Comparison of ENCODE assay signal across 7 mouse cellular contexts in genomic region chr5:114597222-114597621, GRCm38 (mm10). TPM values are rescaled to one million over a fixed set of nuclear protein-coding genes. Genes with fewer than 3 reads are reported as not detected.
A peak's percentile ranks its signal among the peaks of the same experiment; 100 is the strongest.
DNase-seq lines count a peak whose midpoint lies in the region; ATAC-seq and TF ChIP-seq lines count a peak whose summit lies in the region.

No protein-coding gene starts in this region.

- no peak overlapping the region for H3K4me2 ChIP-seq in kidney, postnatal 0 days (ENCODE audit: low read length)
- H3K4me2 ChIP-seq in embryonic facial prominence, embryonic 12.5 days (replicated peaks): no peak overlapping the region
- H3K4me2 ChIP-seq in stomach, embryonic 16.5 days (ENCODE audit: low read depth, low read length): no peak overlapping the region

- no peak for ATAC-seq in kidney, postnatal 0 days (replicated peaks; ENCODE audit: low FRiP score, low read depth)
- no peak for ATAC-seq in embryonic facial prominence, embryonic 12.5 days (ENCODE audit: insufficient number of reproducible peaks, insufficient read depth, low FRiP score, low TSS enrichment)
- no peak for ATAC-seq in stomach, embryonic 16.5 days (ENCODE audit: insufficient read depth, low FRiP score)

- peaks cover 54% of the 10 kb centered on the region for H3K4me1 ChIP-seq in kidney, postnatal 0 days (replicated peaks; ENCODE audit: insufficient read depth, low read length)
- H3K4me1 ChIP-seq in embryonic facial prominence, embryonic 12.5 days: peaks cover 43% of the 10 kb centered on the region
- peaks cover 52% of the 10 kb centered on the region for H3K4me1 ChIP-seq in stomach, embryonic 16.5 days (ENCODE audit: control insufficient read depth, insufficient read depth, low read length)

- H3K9ac ChIP-seq in kidney, postnatal 0 days (ENCODE audit: low read depth, low read length): no peak overlapping the region
- 0 out of 2 replicates have a peak overlapping the region, but pooled peaks have one; percentile 4 for H3K9ac ChIP-seq in embryonic facial prominence, embryonic 12.5 days
- H3K9ac ChIP-seq in stomach, embryonic 16.5 days (ENCODE audit: low read length): peak overlapping the region; percentile 7; the same call in 1 of the 2 replicates

- no peak for DNase-seq in kidney, postnatal 0 days (ENCODE audit: low spot score)
- no peak for DNase-seq in kidney, adult 9 months
- peak; percentile 21 for DNase-seq in MN1 (ENCODE audit: low spot score)
- DNase-seq in left cerebral cortex, adult 11 months (ENCODE audit: low spot score): no peak
- no peak for DNase-seq in embryo, embryonic 9.5 days (ENCODE audit: extremely low spot score)

- H3K9me3 ChIP-seq in kidney, postnatal 0 days (replicated peaks; ENCODE audit: low read length): no peaks in the 10 kb centered on the region
- H3K9me3 ChIP-seq in embryonic facial prominence, embryonic 12.5 days: no peaks in the 10 kb centered on the region
- H3K9me3 ChIP-seq in stomach, embryonic 16.5 days (replicated peaks; ENCODE audit: control insufficient read depth, low read length): no peaks in the 10 kb centered on the region

- H3K27me3 ChIP-seq in kidney, postnatal 0 days (ENCODE audit: insufficient read depth, low read length): no peaks in the 10 kb centered on the region
- no peaks in the 10 kb centered on the region for H3K27me3 ChIP-seq in embryonic facial prominence, embryonic 12.5 days
- no peaks in the 10 kb centered on the region for H3K27me3 ChIP-seq in stomach, embryonic 16.5 days (ENCODE audit: control insufficient read depth, insufficient read depth, low read length)

- 14% methylated on average over 8 of the region's 8 CpGs for WGBS in kidney, postnatal 0 days
- WGBS in embryonic facial prominence, embryonic 12.5 days: 51% methylated on average over 8 of the region's 8 CpGs
- 33% methylated on average over 8 of the region's 8 CpGs for WGBS in stomach, embryonic 16.5 days

- 0 out of 2 replicates have a peak, but pooled peaks cover 4% of the 10 kb centered on the region for H3K36me3 ChIP-seq in kidney, postnatal 0 days (ENCODE audit: insufficient read depth, low read length)
- H3K36me3 ChIP-seq in embryonic facial prominence, embryonic 12.5 days: no peaks in the 10 kb centered on the region
- no peaks in the 10 kb centered on the region for H3K36me3 ChIP-seq in stomach, embryonic 16.5 days (ENCODE audit: control insufficient read depth, insufficient read depth, low read length)

- H3K27ac ChIP-seq in kidney, postnatal 0 days: peak overlapping the region; percentile 95
- 0 out of 2 replicates have a peak overlapping the region, but pooled peaks have one; percentile 30 for H3K27ac ChIP-seq in embryonic facial prominence, embryonic 12.5 days
- H3K27ac ChIP-seq in stomach, embryonic 16.5 days (ENCODE audit: low read length): 0 out of 2 replicates have a peak overlapping the region, but pooled peaks have one; percentile 55

- no peak for TF ChIP-seq CTCF in kidney, postnatal 0 days (IDR thresholded peaks at IDR 0.05; ENCODE audit: low read depth)

- no peak overlapping the region for H3K4me3 ChIP-seq in kidney, postnatal 0 days (replicated peaks; ENCODE audit: low read depth, low read length)
- H3K4me3 ChIP-seq in embryonic facial prominence, embryonic 12.5 days: no peak overlapping the region
- H3K4me3 ChIP-seq in stomach, embryonic 16.5 days (replicated peaks; ENCODE audit: low read length): no peak overlapping the region

RNA-seq across cellular contexts. Expression of gene Fam222a, which starts 29.4 kb away (rescaled TPM):
- polyA plus RNA-seq in kidney, postnatal 0 days (2015; fragmentation: Nextera tagmentation; extraction: Ambion mirVana): 5.0 and 5.8 TPM in 2 replicates
- 2.9 and 3.4 TPM in 2 replicates for polyA plus RNA-seq in embryonic facial prominence, embryonic 12.5 days (2016; fragmentation: Nextera tagmentation; extraction: Ambion mirVana)
- 1.4 and 1.6 TPM in 2 replicates for polyA plus RNA-seq in stomach, embryonic 16.5 days (2015; fragmentation: Nextera tagmentation; extraction: Ambion mirVana)

Comparison
In these comparisons a context has a peak if more than half of its experiments do, and no peak if none do; other contexts are left out.
1. H3K27ac ChIP-seq: peak in every context shown above with its lines; median percentile 95 in kidney, postnatal 0 days; 55 in stomach, embryonic 16.5 days; 30 in embryonic facial prominence, embryonic 12.5 days.